Mouse (Mus musculus) olfactory bulb, adult 2 months (tissue): Measurements from ENCODE around the gene Hyal3. TPM values are rescaled to one million over a fixed set of nuclear protein-coding genes. Genes with fewer than 3 reads are reported as not detected.

Experiments
- H3K27ac ChIP-seq: fragments of 200-500 bp; 2 replicates; pipeline ENCODE4 v1.5.1; 2012; ENCODE audit warnings: low read depth, low read length; ENCODE audit not compliant: insufficient read depth
- H3K4me1 ChIP-seq: fragments of 200-500 bp; 2 replicates; pipeline ENCODE4 v1.6.1; 2012; ENCODE audit warnings: low read length; ENCODE audit not compliant: control insufficient read depth, insufficient read depth
- H3K4me3 ChIP-seq: fragments of 200-500 bp; 2 replicates; pipeline ENCODE4 v1.5.1; 2012; ENCODE audit warnings: mild to moderate bottlenecking, low read depth, low read length, moderate library complexity; ENCODE audit not compliant: insufficient read depth
- CTCF ChIP-seq: fragments of 200-500 bp; IDR thresholded peaks from 2 replicates; pipeline ENCODE4 v1.5.1; 2012; ENCODE audit warnings: low read depth, mild to moderate bottlenecking, low read length, moderate library complexity; ENCODE audit not compliant: insufficient read depth
- POLR2A ChIP-seq: fragments of 200-500 bp; IDR thresholded peaks from 2 replicates; pipeline ENCODE4 v1.6.1; 2012; ENCODE audit warnings: mild to moderate bottlenecking, low read depth, low read length, moderate library complexity; ENCODE audit not compliant: insufficient read depth
- WGBS: fragments of 180-500 bp; shearing (Covaris S2); methylation state at CpG from one replicate; pipeline ENCODE4 v1.1.7; 2018; 5-methylcytosine and 5-hydroxymethylcytosine counted together
- polyA plus RNA-seq: library from polyadenylated mRNA; stranded (reverse); fragments of >200 nt; gene quantifications from 2 replicates; pipeline ENCODE4 v1.2.4, GENCODE M21; 2012; ENCODE audit warnings: low replicate concordance; ENCODE audit not compliant: missing spikeins, insufficient read depth, insufficient read length

The Hyal3 gene
- polyA plus RNA-seq, 1 experiment = not detected

DNA sequence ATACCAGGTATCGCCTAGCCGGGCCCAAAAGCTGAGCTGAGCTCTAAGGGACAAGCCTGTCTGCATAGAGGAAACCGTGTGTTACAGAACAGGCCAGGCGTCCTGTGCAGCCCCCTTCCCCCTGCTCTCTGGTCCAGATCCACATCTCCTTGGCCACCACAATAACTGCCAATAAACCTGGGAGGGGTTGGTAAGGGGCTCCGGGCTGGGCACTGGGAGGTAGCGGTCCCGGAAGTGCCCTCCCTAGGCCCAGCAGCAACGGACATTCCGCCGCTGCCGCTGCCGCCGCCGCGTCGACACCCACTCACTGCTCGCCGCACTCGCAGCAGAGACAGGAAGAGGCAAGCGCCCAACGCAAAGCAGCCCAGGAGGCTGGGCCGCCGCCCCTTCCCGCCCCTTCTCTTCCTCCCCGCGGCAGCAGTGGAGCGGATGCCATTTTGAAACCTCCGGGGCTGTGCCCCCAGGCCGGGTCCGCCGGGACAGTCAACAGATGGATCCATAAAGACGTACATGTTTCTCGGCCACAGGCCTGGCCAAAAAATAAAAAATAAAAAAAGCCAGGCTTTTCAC is 52.6 kb downstream of the Hyal3 start:
- H3K27ac ChIP-seq = peak overlapping the region; percentile 80
- peak overlapping the region; percentile 95 for H3K4me3 ChIP-seq
- peak; percentile 61 for TF ChIP-seq POLR2A
- TF ChIP-seq CTCF = no peak
- H3K4me1 ChIP-seq = peaks cover 55% of the 10 kb centered on the region
- 2% methylated on average over 33 of the region's 33 CpGs for WGBS

- no peak for TF ChIP-seq CTCF
- TF ChIP-seq POLR2A = no peak
- under 1% methylated on average over 15 of the region's 15 CpGs for WGBS
- H3K4me1 ChIP-seq = peaks cover 49% of the 10 kb centered on the region
Observed at GRCm38 (mm10) chr9:107633661-107634405, 53.2 kb downstream of the Hyal3 start.

DNA sequence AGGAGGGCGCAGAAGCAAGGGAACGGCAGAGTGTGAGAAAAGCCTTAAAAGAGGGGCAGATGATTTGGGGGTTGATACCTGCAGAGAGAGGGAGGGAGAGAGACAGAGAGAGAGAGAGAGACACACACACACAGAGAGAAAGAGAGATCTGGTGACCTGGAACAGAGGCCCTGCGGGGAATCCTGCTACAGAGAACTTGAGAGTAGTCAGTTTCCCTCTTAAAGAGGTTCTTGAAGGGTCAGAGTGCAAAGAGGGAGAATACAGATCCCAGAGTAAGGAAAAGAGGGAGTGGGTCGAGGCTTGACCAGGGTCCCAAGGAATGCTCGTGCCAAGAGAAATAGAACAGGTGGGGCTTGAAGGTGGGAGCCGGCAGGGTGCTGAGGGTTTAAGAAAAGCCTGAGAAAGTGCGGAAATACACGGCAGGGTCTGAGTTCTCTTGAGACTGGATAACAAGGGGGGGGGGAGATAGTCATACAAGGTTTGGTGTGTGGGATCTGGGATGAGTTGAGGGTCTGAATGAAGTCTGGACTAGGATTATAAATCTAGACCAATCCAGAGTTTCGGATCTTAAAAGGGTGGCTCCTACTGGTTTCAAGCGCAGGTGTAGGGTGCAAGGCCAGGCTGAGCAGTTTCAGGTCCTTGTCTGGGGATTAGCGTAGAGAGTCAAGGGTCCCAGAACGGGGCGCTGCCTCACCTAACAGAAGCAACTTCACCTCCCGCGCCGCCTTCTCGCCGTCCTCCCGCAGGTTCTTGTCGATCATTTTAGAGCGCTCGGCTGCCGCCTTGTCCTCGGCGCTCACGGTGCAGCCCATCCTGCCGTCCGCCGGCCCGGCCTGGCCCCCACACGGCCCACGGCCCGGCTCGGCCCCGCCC is 54.0 kb downstream of the Hyal3 start:
- Histone ChIP-seq H3K4me1 (peaks cover 41% of the 10 kb centered on the region), H3K4me3 (peak overlapping the region; percentile 95), H3K27ac (peak overlapping the region; percentile 80)
- WGBS = 2% methylated on average over 35 of the region's 35 CpGs
- TF ChIP-seq CTCF (no peak), POLR2A (no peak)

More at GRCm38 (mm10) chr9:107633661-107634405, 53.2 kb downstream of the Hyal3 start:
- Histone ChIP-seq H3K4me3 (peak overlapping the region; percentile 95), H3K27ac (peak overlapping the region; percentile 80)

- WGBS = 10% methylated on average over 38 of the region's 38 CpGs
- TF ChIP-seq CTCF (no peak), POLR2A (peak; percentile 93)
- Histone ChIP-seq H3K27ac (peak within 1 kb of the TSS; percentile 80), H3K4me1 (peaks cover 34% of the 10 kb centered on the region), H3K4me3 (peak within 1 kb of the TSS; percentile 95)
Observed at GRCm38 (mm10) chr9:107635279-107636028, 54.8 kb downstream of the Hyal3 start, which contains the start of gene Gnai2. Gnai2 (minus strand) TSS chr9:107635367.

Other genes starting within 250 kb of the Hyal3 start
- not detected in 2 replicates for gene Hemk1, start 242.5 kb upstream of the Hyal3 start, polyA plus RNA-seq
- not detected in 2 replicates for gene 6430571L13Rik, start 240.2 kb upstream of the Hyal3 start, polyA plus RNA-seq
- not detected in 2 replicates for gene Cacna2d2, start 181.2 kb upstream of the Hyal3 start, polyA plus RNA-seq
- gene Tmem115, start 46.9 kb upstream of the Hyal3 start, polyA plus RNA-seq = not detected in 2 replicates
- gene Cyb561d2, start 38.6 kb upstream of the Hyal3 start, polyA plus RNA-seq = not detected in 2 replicates
- not detected in 2 replicates for gene Nprl2, start 38.6 kb upstream of the Hyal3 start, polyA plus RNA-seq
- gene Zmynd10, start 33.5 kb upstream of the Hyal3 start, polyA plus RNA-seq = not detected in 2 replicates
- not detected in 2 replicates for gene Rassf1, start 29.3 kb upstream of the Hyal3 start, polyA plus RNA-seq
- gene Tusc2, start 17.6 kb upstream of the Hyal3 start, polyA plus RNA-seq = not detected in 2 replicates
- gene Hyal2, start 12.9 kb upstream of the Hyal3 start, polyA plus RNA-seq = not detected in 2 replicates
- not detected in 2 replicates for gene Hyal1, start 3.9 kb upstream of the Hyal3 start, polyA plus RNA-seq
- not detected in 2 replicates for gene Naa80, start 1.9 kb upstream of the Hyal3 start, polyA plus RNA-seq
- gene Ifrd2, start 6.8 kb downstream of the Hyal3 start, polyA plus RNA-seq = not detected in 2 replicates
- not detected in 2 replicates for gene Sema3b, start 28.4 kb downstream of the Hyal3 start, polyA plus RNA-seq
- gene Gnai2, start 54.5 kb downstream of the Hyal3 start, polyA plus RNA-seq = 1,429 TPM in 1 of 2 replicates, not detected in the other
- gene Slc38a3, start 88.7 kb downstream of the Hyal3 start, polyA plus RNA-seq = not detected in 2 replicates
- not detected in 2 replicates for gene Gnat1, start 98.9 kb downstream of the Hyal3 start, polyA plus RNA-seq
- not detected in 2 replicates for gene Sema3f, start 129.7 kb downstream of the Hyal3 start, polyA plus RNA-seq
- 401 and 773 TPM in 2 replicates for gene Rbm5, start 190.2 kb downstream of the Hyal3 start, polyA plus RNA-seq